In genomic region chr14:23496236-23496740, GRCm38 (mm10) we compare ENCODE assay signal across 17 mouse cellular contexts.
DNase-seq lines count a peak whose midpoint lies in the region; ATAC-seq and TF ChIP-seq lines count a peak whose summit lies in the region.
"Had no signal": no experiment of that assay in that cellular context is flagged by ENCODE, and none has a peak within 500 bp of the region (broad histone marks: within the 10 kb centered on the region; RNA-seq: fewer than 3 reads in every experiment).

No protein-coding gene starts in this region.

- no peaks in the 10 kb centered on the region for H3K27me3 ChIP-seq in limb, embryonic 15.5 days
- no peaks in the 10 kb centered on the region for H3K27me3 ChIP-seq in limb, embryonic 10.5 days (ENCODE audit: low read depth, poor library complexity, severe bottlenecking)
- H3K27me3 ChIP-seq in intestine, embryonic 15.5 days (replicated peaks), result no peaks in the 10 kb centered on the region
- H3K27me3 ChIP-seq: forebrain, embryonic 15.5 days; heart, embryonic 13.5 days; limb, embryonic 13.5 days had no signal

- no peak overlapping the region for H3K4me2 ChIP-seq in limb, embryonic 15.5 days
- H3K4me2 ChIP-seq in intestine, embryonic 15.5 days (replicated peaks), result no peak overlapping the region
- H3K4me2 ChIP-seq: forebrain, embryonic 15.5 days; heart, embryonic 13.5 days; limb, embryonic 13.5 days had no signal

- H3K4me3 ChIP-seq in gastrocnemius, adult 2 months, result no peak overlapping the region
- H3K4me3 ChIP-seq in limb, embryonic 15.5 days, result no peak overlapping the region
- no peak overlapping the region for H3K4me3 ChIP-seq in limb, embryonic 10.5 days
- no peak overlapping the region for H3K4me3 ChIP-seq in intestine, embryonic 15.5 days (replicated peaks)
- H3K4me3 ChIP-seq: forebrain, embryonic 15.5 days; heart, embryonic 13.5 days; limb, embryonic 13.5 days had no signal

- H3K9me3 ChIP-seq in limb, embryonic 15.5 days, result no peaks in the 10 kb centered on the region
- H3K9me3 ChIP-seq in limb, embryonic 10.5 days (replicated peaks), result no peaks in the 10 kb centered on the region
- no peaks in the 10 kb centered on the region for H3K9me3 ChIP-seq in intestine, embryonic 15.5 days
- H3K9me3 ChIP-seq: forebrain, embryonic 15.5 days; heart, embryonic 13.5 days; limb, embryonic 13.5 days had no signal

- peak; percentile 28 for DNase-seq in gastrocnemius, adult 2 months
- no peak for DNase-seq in gastrocnemius, postnatal 36 days
- no peak for DNase-seq in limb, embryonic 10.5 days (ENCODE audit: low spot score)
- DNase-seq in fat pad, adult 2 months (ENCODE audit: extremely low read depth, low read depth, low spot score), result peak; percentile 13
- DNase-seq in ovary, adult 18-20 months (ENCODE audit: low spot score), result no peak
- DNase-seq: B cell, adult 2 months; cerebellum, postnatal 10 days; liver, postnatal 0 days; midbrain, embryonic 14.5 days; right cerebral cortex, adult 18-20 months; thymus, postnatal 4 days had no signal

- H3K4me1 ChIP-seq in limb, embryonic 15.5 days, result peaks cover 11% of the 10 kb centered on the region; the same call in 1 of the 2 replicates
- peaks cover 14% of the 10 kb centered on the region for H3K4me1 ChIP-seq in limb, embryonic 10.5 days
- no peaks in the 10 kb centered on the region for H3K4me1 ChIP-seq in intestine, embryonic 15.5 days (replicated peaks)
- H3K4me1 ChIP-seq: forebrain, embryonic 15.5 days had no signal

- TF ChIP-seq CTCF in gastrocnemius, adult 2 months (IDR thresholded peaks at IDR 0.05), result no peak

- no peak overlapping the region for H3K9ac ChIP-seq in limb, embryonic 15.5 days
- no peak overlapping the region for H3K9ac ChIP-seq in intestine, embryonic 15.5 days
- H3K9ac ChIP-seq: forebrain, embryonic 15.5 days; heart, embryonic 13.5 days; limb, embryonic 13.5 days; liver, postnatal 0 days had no signal

- H3K27ac ChIP-seq in gastrocnemius, adult 2 months, result peak overlapping the region; percentile 6
- H3K27ac ChIP-seq in limb, embryonic 15.5 days, result 0 out of 2 replicates have a peak overlapping the region, but pooled peaks have one; percentile 11
- no peak overlapping the region for H3K27ac ChIP-seq in limb, embryonic 10.5 days
- no peak overlapping the region for H3K27ac ChIP-seq in intestine, embryonic 15.5 days
- H3K27ac ChIP-seq: forebrain, embryonic 15.5 days; heart, embryonic 13.5 days; limb, embryonic 13.5 days had no signal

- intact Hi-C loops in gastrocnemius, adult 2 months (cut with DNase I), result no loop called here
- intact Hi-C loops in gastrocnemius, postnatal 36 days (cut with DNase I), result no loop called here

- no peak for ATAC-seq in limb, embryonic 15.5 days (ENCODE audit: insufficient number of reproducible peaks, low FRiP score, low TSS enrichment, low read depth)
- 0 out of 2 replicates have a peak, but pooled peaks have one; percentile 39 for ATAC-seq in megakaryocyte progenitor cell, adult 5-6 weeks (replicated peaks; ENCODE audit: poor library complexity)
- ATAC-seq in intestine, embryonic 15.5 days, result no peak
- ATAC-seq: forebrain, embryonic 15.5 days; liver, postnatal 0 days had no signal

- 58% methylated on average over 4 of the region's 4 CpGs for WGBS in limb, embryonic 15.5 days
- WGBS in limb, embryonic 10.5 days, result 83% methylated on average over 4 of the region's 4 CpGs
- WGBS in intestine, embryonic 15.5 days, result 59% methylated on average over 4 of the region's 4 CpGs

- no peaks in the 10 kb centered on the region for H3K36me3 ChIP-seq in limb, embryonic 15.5 days
- no peaks in the 10 kb centered on the region for H3K36me3 ChIP-seq in limb, embryonic 10.5 days
- no peaks in the 10 kb centered on the region for H3K36me3 ChIP-seq in intestine, embryonic 15.5 days
- H3K36me3 ChIP-seq: forebrain, embryonic 15.5 days; heart, embryonic 13.5 days; limb, embryonic 13.5 days had no signal

Comparison
In these comparisons a context has a peak if more than half of its experiments do, and no peak if none do; other contexts are left out.
1. DNase-seq: peak in gastrocnemius, adult 2 months (single experiment) and fat pad, adult 2 months (single experiment); none in gastrocnemius, postnatal 36 days (0 of 2), limb, embryonic 10.5 days (single experiment) and ovary, adult 18-20 months (single experiment).
2. H3K27ac ChIP-seq: peak in gastrocnemius, adult 2 months (single experiment) and limb, embryonic 15.5 days (single experiment); none in limb, embryonic 10.5 days (single experiment) and intestine, embryonic 15.5 days (single experiment).